Mouse (Mus musculus) MEL (cell line): ENCODE measurements around the gene Mcm9. TPM values are rescaled to one million over a fixed set of nuclear protein-coding genes. Genes with fewer than 3 reads are reported as not detected.
A peak's percentile ranks its signal among the peaks of the same experiment; 100 is the strongest.

Experiments
- DNase-seq: peaks from one replicate; pipeline ENCODE4 v3.0.0; 2011; ENCODE audit warnings: low read depth, low spot score
- H3K27ac ChIP-seq: 2 replicates; pipeline ENCODE4 v1.5.1; 2012; ENCODE audit warnings: low read depth, mild to moderate bottlenecking, control low read depth, low read length, moderate library complexity; ENCODE audit not compliant: control insufficient read depth
- H3K27me3 ChIP-seq, 2 experiments: fragments of 150-350 bp in 1 of 2; sonication (generic) in 1 of 2; 2 replicates each; pipeline ENCODE4 v1.6.1; 2012; ENCODE audit warnings: low read length in 2 of 2, mild to moderate bottlenecking in 2 of 2, improper control_type of control experiment in 1 of 2, moderate library complexity in 1 of 2; ENCODE audit not compliant: insufficient read depth in 2 of 2, control insufficient read depth in 1 of 2
- H3K36me3 ChIP-seq, 2 experiments: 2 replicates each; pipeline ENCODE4 v1.6.1; 2012 to 2014; ENCODE audit warnings: low read length in 2 of 2, improper control_type of control experiment in 1 of 2, inconsistent platforms in 1 of 2, mild to moderate bottlenecking in 1 of 2; ENCODE audit not compliant: insufficient read depth in 2 of 2, control insufficient read depth in 1 of 2
- H3K4me1 ChIP-seq, 2 experiments: fragments of 150-350 bp in 1 of 2; sonication (generic) in 1 of 2; 2 replicates each; pipeline ENCODE4 v1.6.1; 2012; ENCODE audit warnings: low read length in 2 of 2, improper control_type of control experiment in 1 of 2, mild to moderate bottlenecking in 1 of 2; ENCODE audit not compliant: insufficient read depth in 2 of 2, control insufficient read depth in 1 of 2
- H3K4me3 ChIP-seq, 2 experiments: fragments of 150-350 bp in 1 of 2; sonication (generic) in 1 of 2; 2 replicates each; pipeline ENCODE4 v1.5.1; 2012; ENCODE audit warnings: low read depth in 2 of 2, low read length in 2 of 2, mild to moderate bottlenecking in 2 of 2, moderate library complexity in 2 of 2, control low read depth in 1 of 2, improper control_type of control experiment in 1 of 2; ENCODE audit not compliant: control insufficient read depth in 1 of 2, insufficient read depth in 1 of 2
- H3K79me2 ChIP-seq: 2 replicates; pipeline ENCODE4 v1.6.1; 2012; ENCODE audit warnings: mild to moderate bottlenecking, low read length, moderate library complexity; ENCODE audit not compliant: control insufficient read depth, poor library complexity, insufficient read depth
- H3K9ac ChIP-seq: 2 replicates; pipeline ENCODE4 v1.6.1; 2012; ENCODE audit warnings: low read depth, mild to moderate bottlenecking, control low read depth, low read length, moderate library complexity; ENCODE audit not compliant: control insufficient read depth, poor library complexity, severe bottlenecking
- H3K9me3 ChIP-seq: fragments of 150-350 bp; sonication (generic); replicated peaks from 2 replicates; pipeline ENCODE4 v1.6.1; 2012; ENCODE audit warnings: mild to moderate bottlenecking, low read length, improper control_type of control experiment, moderate library complexity; ENCODE audit not compliant: insufficient read depth
- CHD1 ChIP-seq: IDR thresholded peaks from 2 replicates; pipeline ENCODE4 v1.6.1; 2012; ENCODE audit warnings: low read depth, mild to moderate bottlenecking, inconsistent platforms, low read length, improper control_type of control experiment
- CHD2 ChIP-seq: IDR thresholded peaks from 2 replicates; pipeline ENCODE4 v1.6.1; 2011; ENCODE audit warnings: low read length, improper control_type of control experiment
- CTCF ChIP-seq, 3 experiments: IDR thresholded peaks in 2 of 3; conservative IDR thresholded peaks in 1 of 3; 2 replicates each; pipeline ENCODE4 v1.5.1; 2011 to 2012; ENCODE audit warnings: low read length in 3 of 3, low read depth in 2 of 3, mild to moderate bottlenecking in 2 of 3, improper control_type of control experiment in 1 of 3, inconsistent platforms in 1 of 3, mixed read lengths in 1 of 3, moderate library complexity in 1 of 3; ENCODE audit not compliant: control insufficient read depth in 1 of 3, insufficient read depth in 1 of 3, poor library complexity in 1 of 3, severe bottlenecking in 1 of 3
- E2F4 ChIP-seq: IDR thresholded peaks from 2 replicates; pipeline ENCODE4 v1.6.1; 2011; ENCODE audit warnings: low read depth, low read length, improper control_type of control experiment, borderline replicate concordance
- HCFC1 ChIP-seq: IDR thresholded peaks from 2 replicates; pipeline ENCODE4 v1.6.1; 2012; ENCODE audit warnings: low read depth, mild to moderate bottlenecking, inconsistent platforms, low read length, improper control_type of control experiment, moderate library complexity
- MAZ ChIP-seq: IDR thresholded peaks from 2 replicates; pipeline ENCODE4 v1.6.1; 2012; ENCODE audit warnings: low read depth, mild to moderate bottlenecking, inconsistent platforms, low read length, improper control_type of control experiment
- MYB ChIP-seq: IDR thresholded peaks from 2 replicates; pipeline ENCODE4 v1.6.1; 2011; ENCODE audit warnings: mild to moderate bottlenecking, low read depth, low read length, improper control_type of control experiment
- MYC ChIP-seq: IDR thresholded peaks from 2 replicates; pipeline ENCODE4 v1.6.1; 2011; ENCODE audit warnings: low read depth, mild to moderate bottlenecking, low read length, improper control_type of control experiment, moderate library complexity
- NELFE ChIP-seq: IDR thresholded peaks from 2 replicates; pipeline ENCODE4 v1.6.1; 2011; ENCODE audit warnings: low read depth, low read length, improper control_type of control experiment
- POLR2A ChIP-seq, 2 experiments: IDR thresholded peaks; 2 replicates each; pipeline ENCODE4 v1.6.1; 2011 to 2012; ENCODE audit warnings: low read length in 2 of 2, mild to moderate bottlenecking in 2 of 2, control low read depth in 1 of 2, improper control_type of control experiment in 1 of 2, low read depth in 1 of 2, moderate library complexity in 1 of 2; ENCODE audit not compliant: control insufficient read depth in 1 of 2, insufficient read depth in 1 of 2, poor library complexity in 1 of 2
- RAD21 ChIP-seq: IDR thresholded peaks from 2 replicates; pipeline ENCODE4 v1.6.1; 2011; ENCODE audit warnings: mild to moderate bottlenecking, low read depth, low read length, improper control_type of control experiment
- SMC3 ChIP-seq: IDR thresholded peaks from 2 replicates; pipeline ENCODE4 v1.6.1; 2011; ENCODE audit warnings: low read depth, low read length, improper control_type of control experiment
- TBP ChIP-seq: IDR thresholded peaks from 2 replicates; pipeline ENCODE4 v1.8.0; 2011; ENCODE audit warnings: low read depth, low read length, improper control_type of control experiment
- TCF12 ChIP-seq: IDR thresholded peaks from 2 replicates; pipeline ENCODE4 v1.6.1; 2014; ENCODE audit warnings: low read depth, mild to moderate bottlenecking, inconsistent platforms, low read length, improper control_type of control experiment, moderate library complexity
- USF1 ChIP-seq: IDR thresholded peaks from 2 replicates; pipeline ENCODE4 v1.6.1; 2014; ENCODE audit warnings: low read depth, mild to moderate bottlenecking, inconsistent platforms, low read length, improper control_type of control experiment, moderate library complexity
- ZC3H11A ChIP-seq: IDR thresholded peaks from 2 replicates; pipeline ENCODE4 v1.6.1; 2012; ENCODE audit warnings: low read depth, mild to moderate bottlenecking, inconsistent platforms, low read length, improper control_type of control experiment
- polyA plus RNA-seq, 2 experiments: library from polyadenylated mRNA; stranded (reverse) in 1 of 2; unstranded in 1 of 2; fragments of >175 nt in 1 of 2; fragments of >200 nt in 1 of 2; gene quantifications; 2 replicates each; pipeline versions ENCODE4 v1.2.1 to v1.2.4; 2012; ENCODE audit warnings: low replicate concordance in 2 of 2, low read depth in 1 of 2; ENCODE audit not compliant: insufficient read length in 2 of 2, insufficient read depth in 1 of 2, missing spikeins in 1 of 2
- total RNA-seq: library from RNA; depleted of rRNA; stranded (reverse); fragments of 300-350 nt; gene quantifications from 2 replicates; pipeline ENCODE4 v1.2.3, GENCODE M21; 2012

Gene Mcm9
- total and polyA plus RNA-seq, 3 experiments = 5.3 to 12.6 TPM; not detected in 1

DNA sequence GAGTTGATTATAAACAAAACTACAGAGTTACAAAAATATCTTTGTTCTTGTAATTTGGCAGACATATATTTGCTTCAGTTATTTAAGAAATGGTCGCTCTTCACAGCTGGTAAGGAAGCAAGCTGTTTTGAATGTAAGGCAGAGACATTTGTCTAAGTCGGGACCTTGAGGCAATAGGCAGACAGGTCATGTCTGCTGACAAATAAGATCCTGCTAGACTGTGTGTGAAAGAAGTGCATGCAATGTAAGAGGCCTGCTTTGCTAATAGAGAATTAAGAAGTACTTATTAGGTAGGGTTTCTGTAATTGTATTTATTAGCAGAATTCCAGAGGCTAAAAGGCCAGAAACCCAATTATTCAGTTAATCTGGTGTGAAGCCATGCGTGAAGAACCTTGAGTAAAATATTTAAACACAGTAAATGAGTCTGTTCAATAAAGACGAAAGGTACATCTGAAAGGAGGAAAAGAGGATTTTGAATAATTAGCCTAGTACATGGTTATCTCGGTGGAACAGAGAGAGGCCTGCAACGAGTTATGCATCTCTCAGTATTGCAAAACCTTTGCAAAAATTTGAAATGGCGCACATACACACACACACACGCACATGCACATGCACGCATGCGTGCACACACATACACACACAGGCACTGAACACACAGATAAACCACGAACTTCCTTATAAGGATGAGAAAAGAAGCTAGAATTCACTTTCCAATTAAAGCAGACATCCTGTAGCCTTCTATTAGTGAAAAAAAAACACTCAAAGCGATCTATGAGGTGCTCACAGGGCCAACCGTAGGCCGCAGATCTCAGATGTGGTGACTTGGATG is 112.3 kb downstream of the Mcm9 start:
- Histone ChIP-seq H3K9ac (no peak overlapping the region), H3K27me3 (no peaks in the 10 kb centered on the region), H3K4me3 (no peak overlapping the region), H3K4me1 (peaks cover 5 to 6% of the 10 kb centered on the region in 2 experiments; a peak in 3 of 4 replicates), H3K27ac (no peak overlapping the region), H3K9me3 (no peaks in the 10 kb centered on the region), H3K36me3 (peaks cover 0 to 4% of the 10 kb centered on the region in 2 experiments; a peak in 2 of 4 replicates), H3K79me2 (no peaks in the 10 kb centered on the region)
- TF ChIP-seq MAZ (no peak), USF1 (no peak), MYB (no peak), CTCF (IDR thresholded peaks at IDR 0.05 in 2 of 3, conservative IDR thresholded peaks at IDR 0.05 in 1 of 3; ENCODE audit: control insufficient read depth in 1 of 3, insufficient read depth in 1 of 3, low read depth in 2 of 3, low read length in 3 of 3, poor library complexity in 1 of 3, severe bottlenecking in 1 of 3) (no peak), NELFE (no peak), CHD2 (no peak), MYC (no peak), TCF12 (no peak), POLR2A (IDR thresholded peaks at IDR 0.05; ENCODE audit: control insufficient read depth in 1 of 2, insufficient read depth in 1 of 2, low read depth in 1 of 2, low read length in 2 of 2, poor library complexity in 1 of 2) (no peak)
- DNase-seq = no peak

DNA sequence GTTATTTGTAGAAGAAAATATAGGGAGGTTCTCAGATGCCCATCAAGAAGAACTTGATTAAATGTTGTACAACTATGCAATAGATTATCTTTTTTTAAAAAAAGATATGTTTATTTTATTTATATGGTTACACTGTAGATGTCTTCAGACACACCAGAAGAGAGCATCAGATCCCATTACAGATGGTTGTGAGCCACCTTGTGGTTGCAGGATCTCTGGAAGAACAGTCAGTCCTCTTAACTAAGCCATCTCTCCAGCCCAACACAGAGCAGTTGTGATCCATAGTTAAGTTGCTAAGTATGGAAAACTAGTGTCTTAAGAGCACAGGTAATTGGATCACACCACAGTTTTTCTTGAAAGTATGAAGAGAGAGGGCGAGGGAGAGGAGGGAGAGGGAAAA is 117.7 kb downstream of the Mcm9 start:
- Histone ChIP-seq H3K79me2 (no peaks in the 10 kb centered on the region), H3K9ac (no peak overlapping the region), H3K27ac (no peak overlapping the region), H3K36me3 (no peaks in the 10 kb centered on the region), H3K9me3 (no peaks in the 10 kb centered on the region)
- DNase-seq = no peak
- TF ChIP-seq SMC3 (peak; percentile 40), CTCF (IDR thresholded peaks at IDR 0.05 in 2 of 3, conservative IDR thresholded peaks at IDR 0.05 in 1 of 3; ENCODE audit: control insufficient read depth in 1 of 3, insufficient read depth in 1 of 3, low read depth in 2 of 3, low read length in 3 of 3, poor library complexity in 1 of 3, severe bottlenecking in 1 of 3) (peak in 1 of 3 experiments; percentile 19; a peak in 1 of 6 replicates), E2F4 (no peak)
- TF ChIP-seq, all 39 proteins: peak for 2
- Histone ChIP-seq H3K4me1 (no peaks in the 10 kb centered on the region), H3K4me3 (no peak overlapping the region), H3K27me3 (no peaks in the 10 kb centered on the region)

DNA sequence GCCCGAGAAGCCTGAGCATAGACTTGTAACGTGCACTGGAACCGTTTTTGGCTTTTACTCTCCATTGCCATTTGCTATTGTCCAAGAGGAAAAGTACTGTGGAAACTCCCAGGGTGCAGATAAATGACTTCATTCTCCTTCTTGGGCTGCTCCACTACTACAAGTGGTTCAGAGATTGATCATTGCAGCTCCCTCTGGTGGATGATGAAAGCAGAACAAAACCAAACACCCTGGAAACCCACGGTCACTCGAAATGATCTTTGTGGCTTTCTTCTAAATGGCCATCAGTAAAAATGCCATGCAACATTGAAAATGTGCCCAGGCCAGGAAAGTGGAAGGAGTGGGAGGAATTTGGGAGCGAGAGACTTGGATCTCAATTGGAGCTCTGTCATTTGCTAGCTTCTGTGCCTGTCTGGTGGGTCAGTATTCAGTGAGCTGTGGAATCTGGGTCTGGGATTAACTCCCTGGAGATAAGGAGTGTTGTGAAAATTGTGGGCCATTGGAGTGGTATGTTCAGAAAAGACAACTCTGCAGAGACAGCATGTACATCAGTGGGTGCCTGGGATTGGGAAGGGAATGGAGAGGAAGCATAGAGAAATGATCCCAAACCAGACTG is 121.0 kb downstream of the Mcm9 start:
- no peaks in the 10 kb centered on the region for H3K79me2 ChIP-seq
- no peak for TF ChIP-seq CHD1
- peak; percentile 78 for TF ChIP-seq ZC3H11A
- TF ChIP-seq RAD21 = peak; percentile 70
- peak; percentile 98 for TF ChIP-seq SMC3
- no peak for TF ChIP-seq NELFE
- TF ChIP-seq CTCF (IDR thresholded peaks at IDR 0.05 in 2 of 3, conservative IDR thresholded peaks at IDR 0.05 in 1 of 3; ENCODE audit: control insufficient read depth in 1 of 3, insufficient read depth in 1 of 3, low read depth in 2 of 3, low read length in 3 of 3, poor library complexity in 1 of 3, severe bottlenecking in 1 of 3) = peak; percentile 44 to 86 (median 57)
- 0 out of 2 replicates have a peak, but pooled peaks have one; percentile 19 for TF ChIP-seq TBP
- TF ChIP-seq HCFC1 = no peak
- TF ChIP-seq, all 39 proteins: peak for 5
- Histone ChIP-seq H3K9me3 (no peaks in the 10 kb centered on the region), H3K27ac (no peak overlapping the region), H3K27me3 (no peaks in the 10 kb centered on the region), H3K36me3 (peaks cover 0 to 4% of the 10 kb centered on the region in 2 experiments; a peak in 2 of 4 replicates), H3K4me1 (peaks cover 0 to 2% of the 10 kb centered on the region in 2 experiments; a peak in 2 of 4 replicates), H3K9ac (no peak overlapping the region), H3K4me3 (no peak overlapping the region)
- DNase-seq = peak; percentile 64
